Mouse (Mus musculus) retina, postnatal 1 day (tissue): ENCODE results near the gene Ccnd1.
A peak's percentile ranks its signal among the peaks of the same experiment; 100 is the strongest.

ENCODE experiments used
- DNase-seq: peaks from one replicate; pipeline ENCODE4 v3.0.0-alpha.2; 2012

The Ccnd1 gene

GRCm38 (mm10) chr7:144939344-144940002, at the start of gene Ccnd1:
Gene Ccnd1, minus strand, starts transcription at chr7:144939925.
- peak; percentile 96 for DNase-seq

- DNase-seq = no peak
Observed at GRCm38 (mm10) chr7:144988856-144989255, 49.1 kb upstream of the Ccnd1 start.

- no peak for DNase-seq
Observed at GRCm38 (mm10) chr7:144985100-144985499, 45.4 kb upstream of the Ccnd1 start.

GRCm38 (mm10) chr7:144982358-144983110, 42.8 kb upstream of the Ccnd1 start:
- DNase-seq = no peak

DNA sequence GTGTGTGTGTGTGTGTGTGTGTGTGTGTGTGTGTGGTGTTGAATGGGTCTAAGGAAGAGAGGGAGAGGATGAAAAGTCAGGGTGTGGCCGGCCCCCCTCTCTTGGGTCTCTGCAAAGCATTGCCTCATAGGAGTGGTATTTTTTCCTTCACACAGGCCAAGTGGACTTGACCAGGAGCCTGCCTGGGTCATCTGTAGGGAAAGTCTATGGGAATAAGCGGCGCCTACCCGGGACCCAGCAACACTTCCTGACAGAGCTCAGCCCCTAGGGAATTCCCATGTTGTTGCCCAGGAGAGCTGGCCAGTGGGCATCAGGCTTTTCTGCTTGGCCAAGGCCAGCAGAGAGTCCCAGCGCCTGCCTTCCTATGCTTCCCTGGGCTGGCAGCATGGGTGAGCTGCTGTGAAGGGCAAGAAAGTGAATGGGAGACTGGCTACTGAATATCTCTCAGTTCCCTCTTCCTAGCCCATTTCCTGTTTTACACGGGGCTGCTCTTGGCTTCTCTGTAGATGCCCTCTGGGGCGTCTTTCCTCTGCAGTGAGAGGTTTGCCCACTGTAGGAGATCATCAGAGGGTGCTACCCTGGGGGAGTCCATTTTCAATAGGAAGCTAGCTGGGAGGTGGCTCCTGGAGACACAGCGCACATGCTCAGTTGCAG, 41.8 kb upstream of the Ccnd1 start:
- no peak for DNase-seq

DNA sequence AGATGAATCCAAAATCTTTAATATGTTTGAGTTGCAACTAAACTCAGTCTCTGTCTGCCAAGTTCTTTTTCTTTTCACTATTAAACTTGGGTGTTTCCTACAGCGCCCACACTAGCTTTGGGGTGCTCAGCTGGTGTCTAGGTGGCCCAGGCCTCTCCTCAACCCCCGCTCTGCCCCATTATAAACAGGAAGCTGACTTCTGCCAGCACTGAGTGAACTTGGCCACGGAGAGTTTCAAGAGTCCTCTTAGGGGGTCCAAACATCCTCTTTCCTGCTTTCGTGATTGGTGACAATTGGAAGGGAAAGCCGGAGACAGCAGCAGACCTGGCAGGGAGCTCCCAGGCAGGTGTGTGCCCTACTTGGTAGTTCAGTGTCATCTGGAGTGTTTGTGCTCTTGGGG, 40.1 kb upstream of the Ccnd1 start:
- no peak for DNase-seq

- peak; percentile 87 for DNase-seq
Observed at GRCm38 (mm10) chr7:144977121-144977520, 37.4 kb upstream of the Ccnd1 start.

GRCm38 (mm10) chr7:144973461-144973860, 33.7 kb upstream of the Ccnd1 start:
- no peak for DNase-seq

DNA sequence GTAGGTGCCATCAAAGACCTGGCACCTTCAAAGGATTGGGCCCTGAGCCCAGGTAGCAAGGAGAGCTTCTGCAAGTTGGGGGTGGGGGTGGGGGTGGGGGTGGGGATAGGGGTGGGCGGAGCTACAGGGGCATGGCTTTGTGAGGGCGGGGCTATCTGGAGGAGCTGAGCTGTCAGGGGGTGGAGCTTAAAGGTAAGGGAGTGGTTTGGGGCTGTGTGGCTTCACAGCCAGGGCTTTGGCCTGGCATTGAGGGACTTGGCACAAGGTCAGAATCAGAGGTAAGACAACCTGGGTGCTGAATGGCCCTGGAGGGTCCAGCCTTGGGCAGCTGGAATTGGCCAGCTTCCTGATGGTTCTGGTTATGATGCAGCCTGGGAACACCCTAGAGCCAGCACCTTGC, 32.0 kb upstream of the Ccnd1 start:
- DNase-seq = no peak

DNA sequence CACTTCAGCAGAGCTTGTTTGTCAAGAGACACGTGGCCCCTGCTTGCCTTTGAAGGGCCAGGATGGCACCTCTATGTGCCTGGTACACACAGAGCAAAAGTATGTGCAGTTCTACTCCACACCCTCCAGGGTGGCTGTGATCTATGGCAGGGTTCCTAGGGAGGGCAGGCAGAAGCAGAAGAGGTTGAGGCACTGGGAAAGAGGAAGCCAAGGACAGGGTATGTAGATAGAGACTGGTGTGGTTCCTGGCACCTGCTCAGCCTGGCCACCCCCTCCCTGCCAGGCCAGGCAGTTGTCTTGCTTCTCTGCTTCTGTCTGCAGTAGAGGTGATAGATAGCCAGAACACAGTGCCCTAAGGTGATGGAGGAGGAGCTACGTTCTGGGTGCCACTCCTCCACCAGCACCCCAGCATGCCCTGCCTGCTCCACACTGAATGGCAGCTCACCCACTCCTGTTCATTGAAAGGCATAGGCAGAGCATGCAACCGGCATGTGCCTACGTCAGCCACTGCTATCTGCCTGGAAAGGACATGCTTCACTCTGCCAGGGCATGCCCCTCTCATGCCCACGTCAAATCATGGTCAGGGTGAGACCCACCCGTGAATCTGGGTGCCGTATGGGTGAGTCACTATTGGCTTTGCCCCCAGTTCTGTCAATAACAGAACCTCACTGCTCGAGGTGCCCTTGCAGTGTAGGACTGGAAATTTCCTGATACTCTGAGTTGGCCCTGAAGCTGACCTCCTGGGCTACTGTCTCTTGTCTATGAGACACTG, 31.5 kb upstream of the Ccnd1 start:
- no peak for DNase-seq

DNA sequence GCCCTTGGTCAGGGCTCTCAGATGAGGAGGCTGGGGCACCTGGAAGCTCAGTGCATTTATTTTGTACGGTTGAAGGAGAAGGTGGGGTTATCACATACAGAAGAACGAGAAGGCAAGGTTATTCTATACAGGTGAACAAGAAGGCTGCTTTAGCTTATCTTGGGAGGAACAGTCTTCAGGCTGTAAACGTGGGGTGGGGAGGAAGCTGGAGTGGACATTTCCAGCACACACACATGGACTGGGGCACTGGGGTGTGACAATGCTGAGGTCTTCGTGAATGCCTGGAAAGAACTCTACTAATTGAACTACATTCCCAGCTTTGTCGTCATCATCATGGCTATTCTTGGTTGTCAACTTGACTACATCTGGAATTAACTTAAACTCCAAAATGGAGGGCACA, 26.2 kb upstream of the Ccnd1 start:
- no peak for DNase-seq

DNA sequence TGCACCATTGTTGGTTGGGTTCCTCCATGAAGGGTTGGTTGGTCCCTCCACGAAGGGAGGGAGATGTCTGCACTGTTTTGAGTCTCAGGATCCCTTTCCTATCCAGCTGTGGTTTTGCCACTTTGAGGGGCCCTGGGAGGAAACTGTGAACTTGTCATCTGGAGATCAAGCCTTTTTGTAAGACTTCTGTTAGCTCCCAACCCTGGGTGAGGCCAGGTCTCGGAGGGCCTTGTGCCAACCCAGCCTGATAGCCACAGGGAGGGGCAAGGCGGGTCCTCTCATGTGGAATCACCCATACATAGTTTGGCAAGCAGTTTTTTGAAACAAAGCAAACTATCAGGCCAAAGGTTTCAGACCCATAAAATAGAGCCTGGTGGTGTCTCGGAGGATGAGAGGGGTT, 24.6 kb upstream of the Ccnd1 start:
- DNase-seq = no peak

DNA sequence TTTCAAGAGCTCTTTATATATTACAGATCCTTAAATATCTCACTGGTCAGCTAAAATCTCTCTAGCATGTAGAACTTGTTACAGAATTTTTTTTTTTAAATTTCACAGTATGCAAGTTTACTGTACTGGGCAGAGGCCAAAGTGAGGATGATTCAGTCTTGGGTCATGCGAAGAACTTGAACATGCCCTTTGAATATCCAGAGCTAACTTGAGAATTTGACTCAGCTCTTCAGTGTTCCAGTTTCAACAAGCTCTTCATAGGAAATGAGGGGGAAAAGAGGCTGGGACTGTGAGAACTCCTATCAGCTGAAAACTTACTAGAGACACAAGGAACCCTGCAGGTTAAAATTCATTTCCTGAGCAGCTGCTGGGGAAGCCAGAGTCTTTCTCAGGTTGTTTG, 24.2 kb upstream of the Ccnd1 start:
- DNase-seq = no peak

DNA sequence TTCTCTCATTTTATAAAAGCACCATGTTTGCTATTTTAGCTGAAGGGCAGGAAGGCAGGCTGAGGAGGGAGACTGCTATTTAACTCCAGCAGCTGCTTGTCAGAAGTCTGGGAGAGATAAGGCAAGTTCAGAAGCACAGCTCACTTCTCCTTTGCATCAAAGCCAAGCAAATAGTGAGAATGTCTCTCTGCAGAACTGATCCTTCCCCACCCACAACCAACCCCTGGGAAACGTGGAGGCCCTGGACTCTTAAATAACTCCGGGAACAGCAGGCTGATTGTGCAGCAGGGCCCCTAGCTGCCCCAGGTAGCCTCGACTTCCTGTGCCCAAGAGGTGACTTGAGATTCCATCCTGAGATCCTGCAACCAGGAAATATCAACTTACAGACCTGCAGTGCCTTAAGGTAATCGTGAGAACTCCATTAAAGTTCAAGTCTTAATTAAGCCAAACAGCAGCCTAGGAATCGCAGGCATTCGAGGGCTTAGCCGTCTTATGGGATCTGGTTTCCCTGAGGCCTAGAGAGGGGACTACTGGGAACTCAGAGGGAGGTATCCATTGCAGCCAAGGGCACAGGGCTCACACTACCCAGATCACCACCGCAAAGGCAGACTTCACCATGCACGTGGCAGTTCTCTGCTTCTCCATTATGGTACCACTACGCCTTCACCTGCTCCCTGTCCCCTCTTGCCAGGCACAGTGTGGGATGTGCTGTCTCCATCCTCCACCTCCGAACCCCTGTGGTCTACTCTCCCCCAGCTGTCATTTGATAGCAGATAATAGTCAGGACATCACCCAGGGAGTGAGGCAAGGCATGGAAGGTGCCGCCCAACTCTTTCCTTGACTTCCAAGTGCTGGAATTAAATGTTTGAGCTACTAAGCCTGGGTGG, 19.0 kb upstream of the Ccnd1 start:
- no peak for DNase-seq

DNA sequence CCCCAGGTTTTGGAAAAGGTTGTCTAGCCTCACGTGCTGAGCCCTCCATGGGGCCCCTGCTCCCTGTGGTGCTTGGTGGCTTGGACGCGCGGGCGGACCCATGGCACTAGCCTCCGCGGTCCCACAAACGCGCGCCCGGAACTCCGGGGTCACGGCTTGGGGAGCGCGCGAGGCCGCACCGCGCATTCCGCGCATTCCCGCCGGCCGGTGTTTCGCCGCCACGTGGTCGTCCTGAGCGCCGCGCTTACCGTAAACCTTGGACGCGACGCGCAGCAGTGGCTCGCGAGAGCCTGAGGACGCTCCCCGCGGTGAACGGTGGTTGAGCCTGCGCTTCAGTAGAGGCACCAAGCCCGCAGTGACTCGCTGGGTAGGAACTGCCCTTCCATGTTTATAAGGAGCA, 3.5 kb upstream of the Ccnd1 start:
- peak; percentile 93 for DNase-seq

DNA sequence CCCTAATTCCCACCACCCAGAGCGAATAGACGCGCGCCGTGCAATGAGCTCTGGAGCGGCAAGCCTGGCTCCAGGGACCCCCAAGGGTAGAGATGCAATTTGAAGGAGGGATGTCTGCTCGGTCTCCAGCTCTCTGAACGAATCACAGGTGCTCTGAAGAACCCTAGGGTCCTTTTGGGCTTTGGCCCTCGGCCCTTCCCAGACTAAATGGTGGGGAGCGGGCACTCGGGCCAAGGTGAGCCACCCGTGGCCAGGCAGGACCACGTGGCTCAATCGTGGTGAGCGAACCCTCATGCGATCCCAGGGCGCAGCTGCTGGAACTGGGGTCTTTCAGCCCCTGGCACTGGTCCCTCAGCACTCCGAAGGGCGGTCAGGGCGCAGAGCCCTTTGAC, 3.0 kb upstream of the Ccnd1 start:
- no peak for DNase-seq

DNA sequence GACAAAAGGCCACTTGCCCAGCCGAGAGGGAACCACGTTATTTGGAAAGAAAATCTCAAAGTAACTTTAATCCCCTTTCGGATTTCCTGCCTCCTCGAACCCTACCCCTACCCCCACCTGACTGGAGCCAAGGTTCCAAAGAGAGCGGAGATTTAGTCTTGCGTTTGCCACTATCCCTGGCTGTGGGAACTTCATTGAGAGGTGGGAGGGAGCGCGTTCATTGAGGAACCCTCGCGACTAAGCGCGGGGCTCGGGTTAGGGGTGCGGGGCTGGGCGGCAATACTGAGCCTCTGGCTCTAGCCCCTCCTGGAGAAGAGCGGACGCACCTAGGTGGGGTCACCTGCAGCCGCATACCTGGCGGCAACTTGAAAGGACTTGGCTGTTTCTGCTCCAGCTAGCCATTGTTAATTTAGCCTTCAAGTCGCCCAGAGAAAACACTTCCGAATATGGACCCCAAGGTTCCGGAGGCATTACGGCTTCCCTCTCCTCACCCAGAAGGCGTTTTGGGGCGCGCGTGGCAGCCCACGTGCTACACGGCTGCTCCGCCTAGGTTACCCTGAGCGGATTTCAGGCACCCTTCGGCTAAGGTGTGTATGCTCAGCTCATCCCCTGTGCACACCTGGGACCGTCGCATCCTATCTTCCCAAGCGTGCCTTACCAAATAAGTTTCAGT, 2.5 kb upstream of the Ccnd1 start:
- peak; percentile 75 for DNase-seq

DNA sequence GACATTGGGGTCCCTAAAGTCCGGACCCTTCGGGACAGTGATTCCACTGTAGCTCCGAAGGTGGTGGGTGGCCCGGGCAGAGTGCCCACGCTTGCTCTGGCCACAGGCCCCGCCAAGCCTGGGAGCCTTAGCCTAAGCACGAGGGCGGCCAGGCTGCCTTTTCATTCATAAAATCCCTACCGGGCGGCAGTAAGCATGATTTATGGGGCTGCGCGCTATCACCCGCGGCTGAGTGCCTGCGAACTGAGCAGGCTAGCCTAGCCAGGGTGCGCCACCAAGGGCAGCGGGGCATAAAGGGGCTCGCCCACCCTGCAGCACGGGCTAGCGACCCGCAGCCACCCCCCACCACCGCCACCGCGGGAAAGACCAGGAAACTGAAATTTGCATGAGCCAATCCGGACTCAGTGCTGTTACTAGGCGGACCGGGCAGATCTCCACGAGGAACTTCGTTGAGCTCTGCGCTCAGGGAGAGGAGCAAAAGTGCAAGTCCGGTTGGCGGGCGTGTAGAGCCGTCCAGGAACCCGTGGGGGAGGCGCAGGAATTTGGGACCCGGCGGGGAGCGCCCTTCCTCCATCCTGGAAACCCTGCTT, 1.6 kb upstream of the Ccnd1 start:
- DNase-seq = peak; percentile 98

DNA sequence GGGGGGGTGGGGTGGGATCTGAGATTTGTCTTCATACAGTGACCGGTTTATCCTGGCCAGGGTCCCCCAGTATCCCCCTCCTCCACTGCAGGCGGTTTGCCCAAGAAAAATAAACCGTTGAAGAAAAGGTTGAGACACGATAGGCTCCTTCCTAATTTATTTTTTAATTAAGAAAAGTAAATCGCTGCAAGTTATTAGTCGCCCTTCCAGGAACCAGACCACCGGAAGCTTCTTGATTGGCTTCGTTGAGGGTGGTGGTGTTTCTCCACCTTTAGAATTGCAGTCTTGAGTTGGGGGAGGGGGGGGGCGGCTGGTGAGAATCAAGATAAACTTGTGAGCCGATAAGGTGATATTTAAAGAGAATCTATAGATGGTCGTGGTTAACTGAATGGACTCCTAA, 860 bp upstream of the Ccnd1 start:
- no peak for DNase-seq

DNA sequence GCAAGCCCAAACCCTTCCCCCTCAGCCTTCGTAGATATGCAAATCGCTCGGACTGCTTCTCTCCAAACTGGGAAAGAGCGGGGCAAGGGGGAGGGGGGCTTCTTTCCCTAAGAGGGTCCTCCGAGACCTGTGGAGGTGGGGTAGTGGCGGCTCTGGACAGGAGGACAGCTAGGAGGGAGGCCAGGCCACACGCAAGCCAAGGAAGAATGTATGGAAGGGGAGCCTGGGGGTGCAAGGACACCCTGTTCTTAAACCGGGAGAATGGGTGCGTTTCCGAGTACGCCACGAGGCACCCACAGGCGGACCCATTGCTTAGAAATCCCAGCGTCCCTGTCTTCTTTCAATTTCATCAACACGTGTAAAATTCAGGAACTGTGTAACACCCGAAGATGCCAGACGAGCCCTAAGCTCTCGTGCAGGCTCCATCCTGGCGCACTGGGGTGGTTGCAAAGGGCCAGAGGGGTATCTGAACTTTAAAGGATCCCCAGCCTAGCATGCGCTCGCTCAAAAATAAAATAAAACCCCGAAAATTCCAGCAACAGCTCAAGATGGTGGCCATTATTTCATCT, 362 bp upstream of the Ccnd1 start:
- no peak for DNase-seq
